Mouse (Mus musculus) limb, embryonic 11.5 days (tissue): ENCODE measurements around the gene Bod1l. TPM values are rescaled to one million over a fixed set of nuclear protein-coding genes. Genes with fewer than 3 reads are reported as not detected.

Experiments
- ATAC-seq: fragments of 200-750 bp; cut with Nextera tagmentation; 2 replicates; pipeline ENCODE4 v1.8.0; 2017; ENCODE audit warnings: low read depth; ENCODE audit not compliant: insufficient number of reproducible peaks, low FRiP score, low TSS enrichment
- DNase-seq: peaks from one replicate; pipeline ENCODE4 v3.0.0-alpha.2; 2015; ENCODE audit warnings: low spot score
- H3K27ac ChIP-seq: fragments of 300-500 bp; sonication (generic); replicated peaks from 2 replicates; pipeline ENCODE4 v1.5.1; 2014; ENCODE audit warnings: low read depth, mild to moderate bottlenecking, low read length
- H3K27me3 ChIP-seq: fragments of 300-500 bp; sonication (generic); 2 replicates; pipeline ENCODE4 v1.6.1; 2014; ENCODE audit warnings: mild to moderate bottlenecking, low read length, mixed read lengths; ENCODE audit not compliant: control insufficient read depth, insufficient read depth
- H3K36me3 ChIP-seq: fragments of 300-500 bp; sonication (generic); 2 replicates; pipeline ENCODE4 v1.6.1; 2014; ENCODE audit warnings: mild to moderate bottlenecking, low read length, moderate library complexity, mixed read lengths; ENCODE audit not compliant: control insufficient read depth, insufficient read depth
- H3K4me1 ChIP-seq: fragments of 300-500 bp; sonication (generic); 2 replicates; pipeline ENCODE4 v1.6.1; 2014; ENCODE audit warnings: low read length, mixed read lengths; ENCODE audit not compliant: control insufficient read depth, insufficient read depth
- H3K4me2 ChIP-seq: fragments of 300-500 bp; sonication (generic); 2 replicates; pipeline ENCODE4 v1.6.1; 2014; ENCODE audit warnings: low read depth, mild to moderate bottlenecking, moderate library complexity; ENCODE audit not compliant: severe bottlenecking
- H3K4me3 ChIP-seq: fragments of 300-500 bp; sonication (generic); 2 replicates; pipeline ENCODE4 v1.5.1; 2014; ENCODE audit warnings: low read depth, low read length
- H3K9ac ChIP-seq: fragments of 300-500 bp; sonication (generic); 2 replicates; pipeline ENCODE4 v1.6.1; 2014; ENCODE audit warnings: mild to moderate bottlenecking, low read length
- H3K9me3 ChIP-seq: fragments of 300-500 bp; sonication (generic); 2 replicates; pipeline ENCODE4 v1.6.1; 2016; ENCODE audit warnings: low read length; ENCODE audit not compliant: control insufficient read depth
- WGBS: fragments of 180-500 bp; shearing (Covaris S2); extraction: QIAGEN DNeasy Blood & Tissue Kit; methylation state at CpG from one replicate; pipeline ENCODE4 v1.1.7; 2014; 5-methylcytosine and 5-hydroxymethylcytosine counted together
- microRNA-seq: library from miRNA; unstranded; fragments of <30 nt; microRNA quantifications from one replicate; pipeline ENCODE4, GENCODE M21; 2016
- polyA plus RNA-seq: library from polyadenylated mRNA; unstranded; fragments of >200 nt; fragmentation: Nextera tagmentation; extraction: Ambion mirVana; gene quantifications from 2 replicates; pipeline ENCODE4 v1.2.1, GENCODE M21; 2014

The Bod1l gene
- polyA plus RNA-seq, 1 experiment from 2014 or later: 24.2 TPM

DNA sequence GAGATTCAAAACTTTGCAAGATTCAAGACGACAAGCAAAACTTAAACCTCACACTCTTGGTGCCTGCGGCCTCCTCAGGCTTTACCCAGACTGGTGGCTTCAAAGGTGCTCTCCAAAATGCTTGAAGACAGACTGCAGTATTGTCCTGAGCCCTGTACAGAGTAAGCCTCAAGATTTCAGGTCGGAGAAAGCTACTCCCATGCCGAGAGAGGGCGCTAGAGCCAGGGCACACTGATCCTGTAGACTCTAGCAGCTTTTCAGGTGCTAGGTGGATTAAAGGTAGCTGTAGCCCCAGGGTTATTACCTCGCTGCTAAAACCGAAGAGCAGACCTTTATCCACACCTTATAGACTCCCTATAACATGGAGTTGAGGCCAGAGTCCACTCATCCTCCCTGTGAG is 99.9 kb downstream of the Bod1l start:
- 5% methylated on average over 7 of the region's 7 CpGs for WGBS
- Histone ChIP-seq H3K27ac (no peak overlapping the region), H3K36me3 (no peaks in the 10 kb centered on the region), H3K9ac (no peak overlapping the region), H3K4me1 (no peaks in the 10 kb centered on the region), H3K4me3 (no peak overlapping the region), H3K27me3 (peaks cover 81% of the 10 kb centered on the region), H3K9me3 (no peaks in the 10 kb centered on the region), H3K4me2 (no peak overlapping the region)
- DNase-seq (no peak), ATAC-seq (0 out of 2 replicates have a peak, but pooled peaks have one; percentile 19)

DNA sequence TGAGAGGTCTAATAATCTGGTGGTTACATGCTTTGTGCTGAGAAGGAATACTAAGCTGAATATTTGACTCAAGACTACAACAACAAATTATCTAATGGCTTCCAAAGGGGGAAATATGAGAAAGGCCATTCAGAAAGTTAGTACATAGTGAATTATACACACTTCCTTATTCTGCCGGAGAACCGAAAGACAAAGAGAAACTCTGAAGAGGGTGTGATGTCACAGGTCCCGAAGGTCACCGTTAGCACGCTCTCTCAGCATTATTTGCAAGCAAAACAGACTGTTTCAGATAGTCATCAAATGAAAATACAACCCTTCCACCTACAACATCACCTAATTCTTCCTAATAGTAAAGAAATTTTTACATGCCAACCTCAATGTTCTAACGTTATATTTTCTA is 105.3 kb downstream of the Bod1l start:
- Histone ChIP-seq H3K9me3 (no peaks in the 10 kb centered on the region), H3K27me3 (peaks cover 42% of the 10 kb centered on the region), H3K9ac (no peak overlapping the region), H3K4me2 (no peak overlapping the region), H3K4me1 (no peaks in the 10 kb centered on the region), H3K27ac (no peak overlapping the region), H3K36me3 (no peaks in the 10 kb centered on the region), H3K4me3 (no peak overlapping the region)
- ATAC-seq (no peak), DNase-seq (no peak)
- 55% methylated on average over 6 of the region's 6 CpGs for WGBS

Small RNA genes lying within 50 kb of the gene (microRNA-seq; reads per million reads assigned to microRNA genes)
- not detected for gene Mir6414

Other genes with a start within 250 kb of the Bod1l start
- gene Rab28, start 136.2 kb downstream of the Bod1l start, polyA plus RNA-seq: 72.9 and 80.1 TPM in 2 replicates
- gene Nkx3-2, start 79.8 kb downstream of the Bod1l start, polyA plus RNA-seq: 1.3 and 2.3 TPM in 2 replicates
- not detected in 2 replicates for gene Gm16223, start 223.6 kb upstream of the Bod1l start, polyA plus RNA-seq